ENCODE assay signal across 17 mouse cellular contexts in the genomic region with DNA sequence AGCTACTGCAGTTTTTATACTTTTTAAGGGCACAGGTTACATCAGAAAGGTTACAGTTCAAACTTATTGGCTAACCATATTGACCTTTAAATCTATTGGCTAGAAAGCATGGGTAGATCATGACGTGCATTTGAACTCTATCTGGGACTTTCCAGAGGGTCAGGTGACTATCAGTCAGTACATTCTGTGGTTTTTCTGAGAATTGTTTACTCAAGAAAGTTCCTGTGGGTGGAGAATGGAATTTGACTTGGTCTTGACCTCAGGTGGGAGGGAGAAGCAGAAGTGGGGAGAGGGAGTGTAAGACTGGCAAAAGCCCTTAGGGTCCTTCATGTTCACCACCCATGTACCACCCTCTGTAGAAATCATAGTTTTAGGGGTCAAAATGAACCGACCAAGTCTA. TPM values are rescaled to one million over a fixed set of nuclear protein-coding genes. Genes with fewer than 3 reads are reported as not detected.
DNase-seq lines count a peak whose midpoint lies in the region; ATAC-seq and TF ChIP-seq lines count a peak whose summit lies in the region.
"Had no signal": no experiment of that assay in that cellular context is flagged by ENCODE, and none has a peak within 500 bp of the region (broad histone marks: within the 10 kb centered on the region; RNA-seq: fewer than 3 reads in every experiment).

No protein-coding gene starts in this region.

- H3K9ac ChIP-seq in forebrain, embryonic 13.5 days: no peak overlapping the region
- H3K9ac ChIP-seq: intestine, embryonic 15.5 days had no signal

- no peaks in the 10 kb centered on the region for H3K27me3 ChIP-seq in forebrain, embryonic 13.5 days
- H3K27me3 ChIP-seq: intestine, embryonic 15.5 days had no signal

- no peaks in the 10 kb centered on the region for H3K9me3 ChIP-seq in forebrain, embryonic 13.5 days (replicated peaks)
- H3K9me3 ChIP-seq: embryonic facial prominence, embryonic 10.5 days; intestine, embryonic 15.5 days; limb, embryonic 10.5 days had no signal

- H3K4me1 ChIP-seq in lung, adult 2 months (ENCODE audit: control insufficient read depth, insufficient read depth, low read length): peaks cover 6% of the 10 kb centered on the region
- H3K4me1 ChIP-seq in forebrain, embryonic 13.5 days: peaks cover 17% of the 10 kb centered on the region
- H3K4me1 ChIP-seq: intestine, embryonic 15.5 days had no signal

- DNase-seq in lung, postnatal 10 days: peak; percentile 3
- no peak for DNase-seq in lung, adult 2 months
- DNase-seq in CD4-positive helper T cell, adult 2 months (ENCODE audit: low read depth, low spot score): peak; percentile 65
- DNase-seq in T-cell, adult 2 months (ENCODE audit: low spot score): peak; percentile 64
- DNase-seq in left cerebral cortex, adult 8-10 months (ENCODE audit: low spot score in 2 of 2): no peak
- DNase-seq: adrenal gland, adult 8-10 months; cerebellum, postnatal 10 days; gastrocnemius, postnatal 36 days; kidney, postnatal 14 days; layer of hippocampus, adult 9-11 months; right cerebral cortex, postnatal 25 days had no signal

- no peak overlapping the region for H3K4me3 ChIP-seq in lung, adult 2 months (replicated peaks; ENCODE audit: extremely low read depth, low read depth, low read length)
- H3K4me3 ChIP-seq in forebrain, embryonic 13.5 days: no peak overlapping the region
- H3K4me3 ChIP-seq: embryonic facial prominence, embryonic 10.5 days; intestine, embryonic 15.5 days; limb, embryonic 10.5 days had no signal

- no peak for TF ChIP-seq POLR2A in lung, adult 2 months (IDR thresholded peaks at IDR 0.05; ENCODE audit: borderline replicate concordance, extremely low read depth, low read depth, low read length)

- 47% methylated on average over 2 of the region's 2 CpGs for WGBS in lung, adult 2 months
- WGBS in forebrain, embryonic 13.5 days: 92% methylated on average over 2 of the region's 2 CpGs

- H3K4me2 ChIP-seq in forebrain, embryonic 13.5 days: no peak overlapping the region
- H3K4me2 ChIP-seq: intestine, embryonic 15.5 days had no signal

- H3K27ac ChIP-seq in forebrain, embryonic 13.5 days: no peak overlapping the region
- H3K27ac ChIP-seq: embryonic facial prominence, embryonic 10.5 days; intestine, embryonic 15.5 days; limb, embryonic 10.5 days had no signal

- H3K36me3 ChIP-seq in forebrain, embryonic 13.5 days (ENCODE audit: poor library complexity, severe bottlenecking): peaks cover 13% of the 10 kb centered on the region

- peak; percentile 47 for ATAC-seq in neutrophil, adult 5-6 weeks (ENCODE audit: extremely low read depth, insufficient number of reproducible peaks, low FRiP score, poor library complexity, severe bottlenecking)
- no peak for ATAC-seq in forebrain, embryonic 13.5 days
- ATAC-seq: intestine, embryonic 15.5 days; midbrain, embryonic 16.5 days had no signal

- TF ChIP-seq CTCF in lung, adult 2 months (IDR thresholded peaks at IDR 0.05; ENCODE audit: insufficient read depth, low read length): no peak

RNA-seq across cellular contexts. Expression of gene Resf1, which starts 1.4 kb away (rescaled TPM):
- 11.4 and 20.4 TPM in 2 replicates for polyA plus RNA-seq in lung, adult 2 months (2012; rRNA removed)
- total RNA-seq in neutrophil, adult 5-6 weeks (2017): 354 and 418 TPM in 2 replicates
- polyA plus RNA-seq in forebrain, embryonic 13.5 days (2015; fragmentation: Nextera tagmentation; extraction: Ambion mirVana): 39.7 and 45.3 TPM in 2 replicates
- total RNA-seq in left cerebral cortex, adult 8-10 months (2022): 10 to 100 TPM; 14.6 to 20.4 (median 15.8) TPM

Comparison
In these comparisons a context has a peak if more than half of its experiments do, and no peak if none do; other contexts are left out.
1. DNase-seq: peak in lung, postnatal 10 days (single experiment), CD4-positive helper T cell, adult 2 months (single experiment) and T-cell, adult 2 months (single experiment); none in lung, adult 2 months (single experiment) and left cerebral cortex, adult 8-10 months (0 of 2).
2. RNA of gene Resf1, which starts 1.4 kb away (total RNA-seq): 354 to 418 TPM in neutrophil, adult 5-6 weeks; 14.6 to 20.4 TPM in left cerebral cortex, adult 8-10 months; every median in the first group is over 10 times any median in the second.